Mouse (Mus musculus): ENCODE measurements around the gene Strada. TPM values are rescaled to one million over a fixed set of nuclear protein-coding genes. Genes with fewer than 3 reads are reported as not detected.
A peak's percentile ranks its signal among the peaks of the same experiment; 100 is the strongest.

Strada gene
- polyA plus RNA-seq, 1 experiment from 2014 or later: 23.2 TPM

GRCm38 (mm10) chr11:106160841-106161721 lies 40.9 kb downstream of the Strada start, which contains the start of the genes Gm10840 and Limd2:
Gene Gm10840, plus strand, starts transcription at chr11:106160850.
Gene Limd2, minus strand, starts transcription at chr11:106160860.
- Histone ChIP-seq H3K4me3 (peak within 1 kb of the TSS; percentile 78), H3K9me3 (no peaks in the 10 kb centered on the region), H3K9ac (peak within 1 kb of the TSS; percentile 90), H3K27me3 (no peaks in the 10 kb centered on the region), H3K4me1 (peaks cover 45% of the 10 kb centered on the region), H3K4me2 (peak within 1 kb of the TSS; percentile 84), H3K36me3 (peaks cover 55% of the 10 kb centered on the region), H3K27ac (peak within 1 kb of the TSS; percentile 97)
- peak; percentile 1; the same call in 1 of the 2 replicates for ATAC-seq (ENCODE audit: insufficient number of reproducible peaks, low FRiP score, low TSS enrichment, low read depth)
- WGBS: 27% methylated on average over 22 of the region's 22 CpGs

DNA sequence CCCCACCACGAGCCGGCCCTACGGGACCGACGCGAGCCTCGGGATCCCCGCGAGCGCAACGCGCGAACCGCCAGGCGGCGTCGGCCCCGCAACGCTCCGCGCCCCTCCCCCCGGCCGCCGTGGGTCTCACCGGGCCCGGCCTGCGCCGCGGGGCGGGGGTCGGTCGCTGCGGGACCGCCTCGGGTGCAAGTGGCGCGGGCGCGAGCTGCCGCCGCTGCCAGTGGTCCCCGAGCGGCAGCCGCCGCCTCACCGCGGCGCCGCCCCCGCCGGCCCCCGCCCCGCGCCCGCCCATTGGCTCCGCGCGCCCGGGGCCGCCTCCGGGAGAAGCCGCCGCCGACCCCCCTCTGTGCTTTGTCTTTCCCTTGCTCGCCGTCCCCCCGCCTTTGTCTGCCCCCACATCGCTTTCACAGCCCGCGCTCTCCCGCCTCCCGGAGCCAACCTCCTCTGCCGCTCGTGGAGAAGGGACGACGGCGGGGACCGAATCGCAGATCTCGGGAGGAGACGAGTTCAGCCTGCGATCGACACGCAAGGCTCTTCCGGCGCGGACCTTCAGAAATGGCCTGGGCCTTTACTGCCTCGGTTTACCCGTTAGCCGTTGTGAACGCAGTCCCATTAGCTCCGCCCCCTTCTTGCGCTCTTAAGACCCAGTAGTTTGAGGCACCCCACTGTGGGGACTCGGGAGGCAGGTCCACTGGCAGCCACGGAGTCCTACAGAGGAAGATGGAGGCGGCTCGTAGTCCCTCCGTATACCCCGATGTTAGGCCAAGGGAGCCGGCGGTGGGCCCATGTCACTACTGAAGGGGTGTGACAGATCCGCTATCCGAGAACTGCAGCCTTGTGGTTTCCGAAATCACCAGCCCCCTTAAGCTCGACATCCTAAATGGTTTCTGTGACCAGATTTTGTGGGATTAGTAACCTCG lies 41.8 kb downstream of the Strada start:
- Histone ChIP-seq H3K9ac (peak overlapping the region; percentile 90), H3K9me3 (no peaks in the 10 kb centered on the region), H3K4me2 (peak overlapping the region; percentile 84), H3K27me3 (no peaks in the 10 kb centered on the region), H3K27ac (peak overlapping the region; percentile 97), H3K4me3 (peak overlapping the region; percentile 78), H3K4me1 (peaks cover 49% of the 10 kb centered on the region), H3K36me3 (peaks cover 51% of the 10 kb centered on the region)
- under 1% methylated on average over 69 of the region's 106 CpGs for WGBS
- peak; percentile 36; the same call in 1 of the 2 replicates for ATAC-seq (ENCODE audit: insufficient number of reproducible peaks, low FRiP score, low TSS enrichment, low read depth)

DNA sequence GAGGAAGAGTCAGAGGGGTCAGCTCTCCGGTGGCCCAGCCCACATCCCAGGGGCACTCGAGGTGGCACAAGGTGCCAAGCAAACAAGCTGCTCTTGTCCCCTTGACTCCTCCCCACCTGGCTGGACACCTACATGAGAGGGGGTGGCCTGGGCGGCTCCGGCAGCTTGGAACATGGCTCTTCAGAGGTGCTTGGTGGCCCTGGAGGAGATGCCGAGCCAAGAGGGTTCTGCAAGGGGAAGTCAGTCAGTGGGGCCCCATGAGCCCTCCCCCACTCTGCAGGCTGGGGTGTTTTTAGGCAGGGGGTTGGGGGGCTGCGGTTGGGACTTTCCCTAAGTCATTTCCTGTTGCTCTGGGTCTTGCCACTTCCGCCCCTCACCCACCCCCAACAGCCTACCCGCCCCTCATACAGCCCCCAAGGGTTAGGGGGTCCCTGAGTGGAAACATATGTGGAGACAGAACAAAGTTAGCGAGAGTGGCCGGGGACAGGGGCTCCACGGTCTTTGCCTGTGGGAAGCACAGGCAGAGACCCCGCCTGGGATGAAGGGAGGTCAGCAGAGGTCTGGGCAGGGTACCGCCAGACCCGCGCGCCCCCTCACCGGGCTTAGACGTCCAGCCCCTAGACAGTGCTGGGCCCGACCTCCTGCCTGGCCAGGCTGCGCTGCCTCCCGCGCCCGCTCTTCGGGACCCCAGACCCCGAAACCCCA lies 42.6 kb downstream of the Strada start:
- Histone ChIP-seq H3K27ac (peak overlapping the region; percentile 97), H3K4me3 (peak overlapping the region; percentile 78), H3K9ac (peak overlapping the region; percentile 90), H3K4me1 (peaks cover 49% of the 10 kb centered on the region), H3K4me2 (peak overlapping the region; percentile 84), H3K36me3 (peaks cover 52% of the 10 kb centered on the region), H3K27me3 (no peaks in the 10 kb centered on the region), H3K9me3 (no peaks in the 10 kb centered on the region)
- peak; percentile 26 for ATAC-seq (ENCODE audit: insufficient number of reproducible peaks, low FRiP score, low TSS enrichment, low read depth)
- WGBS: under 1% methylated on average over 24 of the region's 25 CpGs

DNA sequence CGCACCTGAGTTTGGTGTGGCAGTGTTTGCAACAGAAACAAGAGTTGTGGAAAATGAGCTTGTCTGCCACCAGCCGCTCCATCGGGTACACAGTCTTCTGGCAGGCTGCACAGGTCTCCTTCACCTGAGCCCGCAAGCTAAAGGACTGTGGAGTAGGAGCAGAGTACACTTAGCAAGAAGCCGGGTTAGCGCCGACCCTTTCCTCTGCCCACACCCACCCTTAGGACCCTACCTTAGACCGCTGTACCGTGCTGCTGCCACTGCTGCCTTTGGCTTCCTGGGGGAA lies 43.1 kb downstream of the Strada start:
- H3K27ac ChIP-seq: peak overlapping the region; percentile 97
- peak overlapping the region; percentile 90 for H3K9ac ChIP-seq
- peak overlapping the region; percentile 84 for H3K4me2 ChIP-seq
- no peaks in the 10 kb centered on the region for H3K27me3 ChIP-seq
- peaks cover 49% of the 10 kb centered on the region for H3K4me1 ChIP-seq
- no peak for ATAC-seq (ENCODE audit: insufficient number of reproducible peaks, low FRiP score, low TSS enrichment, low read depth)
- H3K36me3 ChIP-seq: peaks cover 52% of the 10 kb centered on the region
- H3K4me3 ChIP-seq: peak overlapping the region; percentile 78
- no peaks in the 10 kb centered on the region for H3K9me3 ChIP-seq
- 19% methylated on average over 9 of the region's 9 CpGs for WGBS

DNA sequence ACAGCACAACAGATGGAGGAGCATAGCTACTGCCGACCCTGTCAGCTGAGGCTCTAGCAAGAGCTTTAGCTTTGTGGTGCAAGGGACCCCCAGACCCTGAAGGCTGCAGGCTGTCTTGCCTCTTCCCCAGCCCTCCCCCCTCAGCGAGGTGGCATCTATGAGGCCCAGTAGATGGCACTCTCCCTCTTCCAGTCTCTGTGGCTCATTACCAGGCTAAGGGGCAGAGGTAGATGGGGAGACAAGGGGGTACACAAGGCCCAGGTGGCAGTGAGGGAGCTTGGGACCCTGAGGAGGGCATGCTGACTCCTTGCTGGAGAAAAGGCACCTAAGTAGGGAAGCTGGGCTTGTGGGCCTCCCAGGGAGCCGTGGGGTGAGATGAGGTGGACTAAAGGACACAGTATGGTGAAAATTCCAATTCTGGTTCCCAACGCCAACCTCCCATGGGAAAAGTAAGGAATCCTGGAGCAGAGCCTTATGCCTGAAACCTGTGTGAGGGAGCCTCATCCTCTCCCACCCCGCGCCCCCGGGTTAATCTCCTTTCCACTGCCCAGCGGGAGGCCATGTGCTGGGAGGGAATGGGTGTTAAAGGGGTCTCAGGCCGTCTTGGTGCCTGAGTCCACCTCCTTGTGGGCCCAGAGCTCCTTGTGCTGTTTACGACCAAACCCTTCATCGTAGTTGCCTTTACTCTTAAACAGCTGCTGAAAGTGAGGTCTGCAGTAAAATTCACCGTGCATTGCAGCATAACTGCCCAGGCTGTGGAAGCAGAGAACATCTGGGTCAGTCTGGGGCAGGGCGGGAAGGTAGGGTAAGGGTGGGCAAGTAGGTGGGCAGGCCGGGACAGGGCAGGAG lies 43.7 kb downstream of the Strada start:
- no peak for ATAC-seq (ENCODE audit: insufficient number of reproducible peaks, low FRiP score, low TSS enrichment, low read depth)
- WGBS: 43% methylated on average over 14 of the region's 14 CpGs
- Histone ChIP-seq H3K9me3 (no peaks in the 10 kb centered on the region), H3K27ac (peak overlapping the region; percentile 97), H3K4me2 (peak overlapping the region; percentile 84), H3K4me1 (peaks cover 49% of the 10 kb centered on the region), H3K9ac (peak overlapping the region; percentile 90; the same call in 1 of the 2 replicates), H3K4me3 (peak overlapping the region; percentile 78), H3K27me3 (no peaks in the 10 kb centered on the region), H3K36me3 (peaks cover 52% of the 10 kb centered on the region)

DNA sequence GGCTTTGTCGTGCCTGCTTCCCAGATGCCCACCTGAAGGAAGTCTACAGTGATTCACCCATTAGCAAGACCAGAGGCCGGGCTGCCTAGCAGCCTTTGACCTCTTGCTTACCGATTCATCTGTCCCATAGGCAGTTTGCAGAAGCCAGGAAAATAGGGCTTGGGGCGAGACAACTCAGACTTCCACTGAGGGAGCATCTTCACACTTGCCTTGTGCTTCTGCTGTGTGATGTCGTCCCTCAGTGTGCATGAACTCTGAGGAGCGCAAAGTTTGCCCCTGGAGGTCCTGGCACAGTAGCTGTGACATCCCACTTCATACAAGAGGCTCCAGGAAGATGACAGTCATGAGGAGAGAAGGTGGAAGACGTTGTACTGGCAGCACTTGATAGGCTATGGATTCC lies 44.8 kb downstream of the Strada start:
- ATAC-seq (ENCODE audit: insufficient number of reproducible peaks, low FRiP score, low TSS enrichment, low read depth): no peak
- Histone ChIP-seq H3K27ac (no peak overlapping the region), H3K27me3 (no peaks in the 10 kb centered on the region), H3K36me3 (peaks cover 56% of the 10 kb centered on the region), H3K9ac (no peak overlapping the region), H3K9me3 (no peaks in the 10 kb centered on the region), H3K4me1 (peaks cover 46% of the 10 kb centered on the region), H3K4me2 (no peak overlapping the region), H3K4me3 (no peak overlapping the region)
- WGBS: 83% methylated on average over 7 of the region's 7 CpGs

DNA sequence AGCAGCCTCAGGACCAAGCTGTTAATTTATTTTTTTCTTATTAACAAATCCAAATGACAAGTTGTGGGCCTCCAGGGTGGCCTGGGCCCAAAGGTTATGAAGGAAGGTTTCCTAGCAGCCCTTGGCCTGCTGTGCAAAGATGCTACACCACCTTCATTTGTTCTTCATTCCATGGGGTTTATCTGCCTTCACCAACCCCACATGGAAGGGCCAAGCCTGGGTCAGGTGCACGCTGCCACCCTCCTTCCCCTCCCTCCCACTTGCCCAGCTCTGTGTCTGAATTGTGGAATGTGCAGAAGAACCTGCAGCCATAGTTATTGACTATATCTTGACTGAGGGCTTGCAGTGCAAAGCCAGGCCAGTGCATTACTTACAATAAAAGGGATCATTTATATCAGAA lies 45.7 kb downstream of the Strada start:
- no peak for ATAC-seq (ENCODE audit: insufficient number of reproducible peaks, low FRiP score, low TSS enrichment, low read depth)
- no peak overlapping the region for H3K4me3 ChIP-seq

GRCm38 (mm10) chr11:106155761-106156160 lies 46.2 kb downstream of the Strada start:
- no peaks in the 10 kb centered on the region for H3K9me3 ChIP-seq
- H3K4me3 ChIP-seq: no peak overlapping the region
- 0 out of 2 replicates have a peak overlapping the region, but pooled peaks have one; percentile 51 for H3K27ac ChIP-seq
- WGBS: 49% methylated on average over 3 of the region's 3 CpGs
- peaks cover 70% of the 10 kb centered on the region for H3K36me3 ChIP-seq
- no peak overlapping the region for H3K9ac ChIP-seq
- no peaks in the 10 kb centered on the region for H3K27me3 ChIP-seq
- ATAC-seq (ENCODE audit: insufficient number of reproducible peaks, low FRiP score, low TSS enrichment, low read depth): no peak
- no peak overlapping the region for H3K4me2 ChIP-seq
- peaks cover 33% of the 10 kb centered on the region for H3K4me1 ChIP-seq

More for the DNA sequence above, 45.7 kb downstream of the Strada start:
- Histone ChIP-seq H3K4me1 (peaks cover 38% of the 10 kb centered on the region), H3K9me3 (no peaks in the 10 kb centered on the region), H3K36me3 (peaks cover 65% of the 10 kb centered on the region), H3K27ac (no peak overlapping the region), H3K9ac (no peak overlapping the region), H3K4me2 (no peak overlapping the region), H3K27me3 (no peaks in the 10 kb centered on the region)
- 56% methylated on average over 1 of the region's 1 CpGs for WGBS

- ATAC-seq (ENCODE audit: insufficient number of reproducible peaks, low FRiP score, low TSS enrichment, low read depth): no peak
- peaks cover 80% of the 10 kb centered on the region for H3K36me3 ChIP-seq
- whole genome bisulfite sequencing: 64% methylated on average over 2 of the region's 2 CpGs
Observed at GRCm38 (mm10) chr11:106154770-106155169, 47.2 kb downstream of the Strada start.

GRCm38 (mm10) chr11:106154091-106154490 lies 47.9 kb downstream of the Strada start:
- Histone ChIP-seq H3K9ac (no peak overlapping the region), H3K27me3 (no peaks in the 10 kb centered on the region), H3K4me2 (no peak overlapping the region), H3K4me3 (no peak overlapping the region), H3K27ac (no peak overlapping the region), H3K4me1 (peaks cover 22% of the 10 kb centered on the region), H3K9me3 (no peaks in the 10 kb centered on the region), H3K36me3 (peaks cover 87% of the 10 kb centered on the region)
- 76% methylated on average over 5 of the region's 5 CpGs for WGBS
- ATAC-seq (ENCODE audit: insufficient number of reproducible peaks, low FRiP score, low TSS enrichment, low read depth): no peak

More at GRCm38 (mm10) chr11:106154770-106155169, 47.2 kb downstream of the Strada start:
- no peaks in the 10 kb centered on the region for H3K27me3 ChIP-seq
- H3K9me3 ChIP-seq: no peaks in the 10 kb centered on the region
- no peak overlapping the region for H3K9ac ChIP-seq
- no peak overlapping the region for H3K4me2 ChIP-seq
- peak overlapping the region; percentile 18; the same call in 1 of the 2 replicates for H3K27ac ChIP-seq
- H3K4me3 ChIP-seq: no peak overlapping the region
- H3K4me1 ChIP-seq: peaks cover 28% of the 10 kb centered on the region

Measured in limb, embryonic 15.5 days (tissue).